Mouse (Mus musculus): ENCODE results near the gene Ap3b2.

GRCm38 (mm10) chr7:81531462-81531861 is 37.7 kb upstream of the Ap3b2 start:
- TF ChIP-seq CTCF (IDR thresholded peaks at IDR 0.05; ENCODE audit: borderline replicate concordance, insufficient read depth, low read length): no peak
- TF ChIP-seq POLR2A (IDR thresholded peaks at IDR 0.05; ENCODE audit: low read depth, low read length): no peak

All from embryonic fibroblast, embryonic 13.5 days (primary cell).